Mouse (Mus musculus): ENCODE measurements around the gene Slc7a10. TPM values are rescaled to one million over a fixed set of nuclear protein-coding genes. Genes with fewer than 3 reads are reported as not detected.

Gene Slc7a10
- polyA plus RNA-seq (2016; fragmentation: Nextera tagmentation; extraction: Ambion mirVana): 1.7 and 3.0 TPM in 2 replicates

DNA sequence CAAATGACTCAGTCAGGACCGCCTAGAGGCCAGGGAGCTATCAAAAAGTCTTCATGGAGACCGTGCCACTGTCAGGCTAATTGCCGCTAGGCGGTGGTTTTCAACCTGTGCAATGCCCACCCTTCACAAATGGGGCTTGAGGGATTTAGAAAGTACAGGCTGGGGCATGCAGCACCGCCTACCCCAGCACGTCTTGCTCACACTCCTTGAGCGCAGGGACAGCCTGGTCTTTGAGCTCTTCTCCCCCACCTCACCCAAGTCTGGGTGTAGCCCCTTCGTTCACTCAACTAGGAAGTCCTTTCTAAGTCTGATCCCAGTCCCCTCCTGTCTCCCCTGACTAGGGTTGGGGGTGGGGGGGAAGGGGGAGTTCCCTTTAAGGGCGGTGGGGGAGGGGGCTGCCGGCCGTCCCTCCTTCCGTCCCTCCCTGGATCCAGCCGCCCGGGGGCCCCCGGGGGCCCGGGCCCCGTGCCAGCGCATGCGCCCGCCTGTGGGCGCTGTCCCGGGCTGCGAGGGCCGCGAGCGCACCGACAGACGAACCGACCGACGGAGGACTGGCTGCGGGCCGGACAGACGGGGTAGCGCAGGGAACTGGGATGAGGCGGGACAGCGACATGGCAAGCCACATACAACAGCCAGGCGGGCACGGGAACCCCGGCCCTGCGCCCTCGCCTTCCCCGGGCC lies at the start of gene Slc7a10:
Gene Slc7a10, plus strand, starts transcription at position 497 of the 681 bp plus-strand sequence.
- H3K4me1 ChIP-seq: peaks cover 11% of the 10 kb centered on the region
- H3K4me2 ChIP-seq (replicated peaks): peak within 1 kb of the TSS; percentile 66
- peaks cover 7% of the 10 kb centered on the region; the same call in 1 of the 2 replicates for H3K9me3 ChIP-seq
- H3K4me3 ChIP-seq: peak within 1 kb of the TSS; percentile 38
- no peak; the same call in 1 of the 2 replicates for ATAC-seq (ENCODE audit: insufficient number of reproducible peaks, insufficient read depth, low FRiP score, low TSS enrichment)
- H3K27ac ChIP-seq: no peak within 1 kb of the TSS
- peak within 1 kb of the TSS; percentile 47 for H3K9ac ChIP-seq
- H3K36me3 ChIP-seq: no peaks in the 10 kb centered on the region
- peaks cover 49% of the 10 kb centered on the region for H3K27me3 ChIP-seq
- 2% methylated on average over 39 of the region's 43 CpGs for WGBS

DNA sequence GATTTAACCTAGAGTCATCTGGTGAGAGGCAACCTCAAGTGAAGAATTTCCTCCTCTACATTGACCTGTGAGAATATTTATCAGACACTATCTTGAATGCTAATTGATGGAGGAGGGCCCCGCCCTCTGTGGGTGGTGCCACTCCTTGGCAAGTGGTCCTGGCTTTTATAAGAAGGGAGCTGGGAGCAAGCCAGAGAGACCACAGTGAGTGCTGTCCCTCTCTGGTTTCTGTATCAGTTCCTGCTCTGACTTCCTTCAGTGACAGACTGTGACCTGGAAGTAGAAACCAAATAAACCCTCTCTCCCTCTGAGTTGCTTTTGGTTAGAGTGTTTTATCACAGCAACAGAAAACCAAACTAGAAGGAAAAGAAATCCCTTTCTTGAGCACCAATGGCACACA lies 48.7 kb upstream of the Slc7a10 start:
- Histone ChIP-seq H3K4me3 (no peak overlapping the region), H3K27ac (no peak overlapping the region), H3K36me3 (no peaks in the 10 kb centered on the region), H3K4me1 (peaks cover 15% of the 10 kb centered on the region; the same call in 1 of the 2 replicates), H3K4me2 (replicated peaks) (no peak overlapping the region), H3K9me3 (no peaks in the 10 kb centered on the region), H3K27me3 (no peaks in the 10 kb centered on the region), H3K9ac (no peak overlapping the region)
- no peak for ATAC-seq (ENCODE audit: insufficient number of reproducible peaks, insufficient read depth, low FRiP score, low TSS enrichment)
- 74% methylated on average over 1 of the region's 1 CpGs for WGBS

DNA sequence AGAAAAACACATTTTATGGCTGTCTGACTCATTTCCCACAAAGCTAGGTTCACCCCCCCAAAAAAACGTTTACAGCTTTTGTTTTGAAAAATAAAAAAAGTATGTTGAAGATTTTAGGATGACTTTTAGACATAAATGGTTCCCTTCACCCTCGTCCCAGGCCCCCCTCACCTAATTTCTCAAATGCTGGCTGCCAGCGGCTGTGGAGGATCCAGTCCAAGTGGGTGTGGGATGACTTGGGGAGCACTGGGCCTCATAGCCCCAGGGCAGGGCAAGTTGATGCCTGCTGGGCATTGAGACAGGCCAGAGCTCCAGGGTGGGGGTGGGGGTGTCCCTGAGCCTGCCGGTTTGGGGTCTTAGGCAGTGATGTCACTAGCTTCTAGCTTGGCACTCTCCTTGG lies 47.7 kb upstream of the Slc7a10 start:
- Histone ChIP-seq H3K4me2 (replicated peaks) (no peak overlapping the region), H3K4me3 (no peak overlapping the region), H3K27ac (no peak overlapping the region), H3K4me1 (peaks cover 15% of the 10 kb centered on the region; the same call in 1 of the 2 replicates), H3K27me3 (no peaks in the 10 kb centered on the region), H3K9ac (no peak overlapping the region), H3K9me3 (no peaks in the 10 kb centered on the region), H3K36me3 (no peaks in the 10 kb centered on the region)
- no peak for ATAC-seq (ENCODE audit: insufficient number of reproducible peaks, insufficient read depth, low FRiP score, low TSS enrichment)
- 51% methylated on average over 4 of the region's 4 CpGs for WGBS

DNA sequence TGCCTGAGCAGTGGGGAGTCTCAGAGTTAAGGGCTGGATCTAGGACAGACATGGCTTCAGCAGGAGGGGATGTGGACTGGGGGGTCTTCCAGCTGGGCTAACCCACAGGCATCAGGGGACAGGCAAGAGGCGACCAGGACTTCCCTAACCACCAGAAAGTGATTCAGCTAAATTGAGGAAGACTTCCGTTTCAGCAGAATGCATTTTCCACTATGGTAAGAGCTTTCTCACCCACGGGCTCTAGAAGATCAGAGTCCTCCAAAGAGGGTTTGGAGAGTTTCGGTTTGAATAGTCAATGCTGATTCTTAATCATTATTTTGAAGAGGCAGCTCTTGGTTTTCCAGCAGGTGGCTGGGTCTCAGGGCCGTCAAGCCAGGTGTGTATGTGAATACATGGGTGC lies 46.3 kb upstream of the Slc7a10 start:
- Histone ChIP-seq H3K4me1 (peaks cover 14% of the 10 kb centered on the region; the same call in 1 of the 2 replicates), H3K9me3 (no peaks in the 10 kb centered on the region), H3K27me3 (no peaks in the 10 kb centered on the region), H3K36me3 (no peaks in the 10 kb centered on the region), H3K9ac (no peak overlapping the region), H3K4me3 (no peak overlapping the region), H3K27ac (no peak overlapping the region), H3K4me2 (replicated peaks) (no peak overlapping the region)
- 82% methylated on average over 5 of the region's 5 CpGs for WGBS
- ATAC-seq (ENCODE audit: insufficient number of reproducible peaks, insufficient read depth, low FRiP score, low TSS enrichment): no peak

DNA sequence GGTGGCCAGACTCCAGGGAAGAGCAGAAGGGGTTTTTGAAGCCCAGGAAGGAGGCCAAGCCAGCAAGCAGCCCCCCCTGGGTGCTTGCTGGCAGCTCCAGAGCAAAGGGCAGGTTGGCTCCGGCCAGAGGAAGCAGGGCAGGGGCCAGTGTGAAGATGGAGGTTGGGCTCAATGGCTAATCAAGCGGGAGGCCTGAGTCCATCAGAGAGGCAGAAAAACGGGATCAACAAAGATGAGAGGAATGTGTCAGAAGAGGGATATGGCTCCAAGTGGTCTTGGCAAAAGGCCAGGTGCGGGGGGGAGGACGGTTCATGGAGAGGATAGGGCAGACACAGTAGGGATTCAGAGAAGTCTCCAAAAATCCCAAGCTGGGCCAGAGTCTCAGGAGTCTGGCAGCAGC lies 44.7 kb upstream of the Slc7a10 start:
- Histone ChIP-seq H3K27ac (no peak overlapping the region), H3K27me3 (no peaks in the 10 kb centered on the region), H3K9me3 (no peaks in the 10 kb centered on the region), H3K4me2 (replicated peaks) (no peak overlapping the region), H3K9ac (no peak overlapping the region), H3K4me3 (no peak overlapping the region), H3K36me3 (no peaks in the 10 kb centered on the region), H3K4me1 (0 out of 2 replicates have a peak, but pooled peaks cover 10% of the 10 kb centered on the region)
- 59% methylated on average over 5 of the region's 5 CpGs for WGBS
- no peak for ATAC-seq (ENCODE audit: insufficient number of reproducible peaks, insufficient read depth, low FRiP score, low TSS enrichment)

DNA sequence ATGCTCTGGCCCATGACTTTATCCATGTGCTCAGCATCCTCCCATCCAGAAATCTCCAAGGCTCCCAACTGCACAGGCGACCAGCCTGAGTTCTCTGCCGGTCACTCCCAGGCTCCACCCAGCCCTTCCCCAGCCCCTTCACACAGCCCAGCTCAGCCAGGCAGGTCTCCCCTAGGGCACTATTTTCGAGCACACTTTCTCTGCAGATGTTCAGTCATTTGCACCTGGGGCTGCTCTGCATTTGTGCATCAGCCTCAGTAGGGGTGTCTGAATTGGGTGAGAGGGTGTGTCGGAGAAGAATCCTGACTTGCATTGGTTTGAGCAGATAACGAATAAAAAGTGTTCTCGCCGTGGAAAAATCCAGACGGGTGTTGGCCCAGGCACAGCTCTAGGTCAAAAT lies 43.7 kb upstream of the Slc7a10 start:
- no peak for ATAC-seq (ENCODE audit: insufficient number of reproducible peaks, insufficient read depth, low FRiP score, low TSS enrichment)
- no peak overlapping the region for H3K4me3 ChIP-seq
- no peaks in the 10 kb centered on the region for H3K9me3 ChIP-seq
- no peaks in the 10 kb centered on the region for H3K36me3 ChIP-seq
- H3K4me2 ChIP-seq (replicated peaks): no peak overlapping the region
- no peak overlapping the region for H3K27ac ChIP-seq
- 0 out of 2 replicates have a peak, but pooled peaks cover 10% of the 10 kb centered on the region for H3K4me1 ChIP-seq
- no peak overlapping the region for H3K9ac ChIP-seq
- no peaks in the 10 kb centered on the region for H3K27me3 ChIP-seq
- 66% methylated on average over 8 of the region's 8 CpGs for WGBS

DNA sequence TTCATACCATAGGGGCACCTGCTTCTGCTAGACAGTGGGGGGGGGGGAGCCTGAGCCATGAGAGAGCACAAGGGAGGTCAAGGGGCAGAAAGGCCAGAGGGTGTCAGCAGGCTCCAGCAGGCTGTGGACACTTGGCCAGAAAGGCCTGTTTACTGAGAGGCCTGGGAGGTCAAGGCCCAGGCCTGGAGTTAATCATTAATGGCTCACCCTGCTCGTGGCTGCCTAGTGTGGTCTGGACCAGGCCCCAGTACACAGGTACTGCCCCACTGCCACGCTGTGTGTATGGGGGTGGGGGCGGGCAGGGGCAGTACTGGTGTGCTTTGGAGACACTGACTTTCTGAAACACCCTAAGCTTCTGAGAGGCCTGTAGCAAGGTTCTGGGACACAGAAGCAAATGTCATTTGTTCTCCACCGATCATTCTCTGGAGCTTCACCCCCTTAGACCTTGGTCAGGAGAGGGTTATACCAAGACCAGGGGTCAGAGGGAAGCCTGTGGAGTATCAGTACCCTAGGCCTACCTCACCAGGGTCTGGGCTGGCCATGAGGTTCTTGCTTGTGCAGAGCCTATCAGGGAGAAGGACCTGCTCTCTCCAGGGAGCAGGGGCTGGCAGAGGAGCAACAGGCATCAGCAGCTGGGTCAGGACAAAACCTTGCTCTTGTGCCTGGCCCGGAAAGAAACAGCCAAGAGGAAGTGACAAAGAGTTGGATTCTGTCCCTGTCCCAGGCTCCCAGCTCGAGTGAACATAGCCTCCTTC lies 42.1 kb upstream of the Slc7a10 start:
- Histone ChIP-seq H3K4me1 (0 out of 2 replicates have a peak, but pooled peaks cover 10% of the 10 kb centered on the region), H3K36me3 (no peaks in the 10 kb centered on the region), H3K9me3 (no peaks in the 10 kb centered on the region), H3K4me2 (replicated peaks) (no peak overlapping the region), H3K4me3 (no peak overlapping the region), H3K27ac (no peak overlapping the region), H3K27me3 (no peaks in the 10 kb centered on the region), H3K9ac (no peak overlapping the region)
- WGBS: 49% methylated on average over 6 of the region's 6 CpGs
- ATAC-seq (ENCODE audit: insufficient number of reproducible peaks, insufficient read depth, low FRiP score, low TSS enrichment): no peak

DNA sequence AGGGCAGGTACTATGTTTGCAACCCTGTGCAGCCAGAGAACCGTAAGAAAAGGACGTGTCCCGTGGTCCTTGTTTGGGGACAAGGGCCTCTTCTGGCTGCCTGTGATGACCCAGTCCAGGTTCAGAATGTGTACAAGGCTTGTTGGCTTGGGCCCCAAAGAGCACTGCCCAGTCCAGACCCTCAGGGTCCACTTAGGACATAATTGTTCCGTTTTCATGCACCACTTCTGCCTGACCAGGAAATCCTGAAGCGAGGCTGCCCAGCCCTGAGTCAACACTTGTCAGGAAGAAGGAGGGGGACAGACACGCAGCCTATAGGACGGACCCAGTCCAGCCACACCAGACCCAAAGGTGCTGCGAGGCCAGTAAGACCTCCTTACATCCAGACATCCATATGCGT lies 41.1 kb upstream of the Slc7a10 start:
- H3K9ac ChIP-seq: no peak overlapping the region
- H3K9me3 ChIP-seq: no peaks in the 10 kb centered on the region
- H3K4me3 ChIP-seq: no peak overlapping the region
- no peaks in the 10 kb centered on the region for H3K27me3 ChIP-seq
- 0 out of 2 replicates have a peak, but pooled peaks cover 10% of the 10 kb centered on the region for H3K4me1 ChIP-seq
- no peaks in the 10 kb centered on the region for H3K36me3 ChIP-seq
- no peak for ATAC-seq (ENCODE audit: insufficient number of reproducible peaks, insufficient read depth, low FRiP score, low TSS enrichment)
- WGBS: 76% methylated on average over 9 of the region's 9 CpGs
- H3K27ac ChIP-seq: no peak overlapping the region
- no peak overlapping the region for H3K4me2 ChIP-seq (replicated peaks)

DNA sequence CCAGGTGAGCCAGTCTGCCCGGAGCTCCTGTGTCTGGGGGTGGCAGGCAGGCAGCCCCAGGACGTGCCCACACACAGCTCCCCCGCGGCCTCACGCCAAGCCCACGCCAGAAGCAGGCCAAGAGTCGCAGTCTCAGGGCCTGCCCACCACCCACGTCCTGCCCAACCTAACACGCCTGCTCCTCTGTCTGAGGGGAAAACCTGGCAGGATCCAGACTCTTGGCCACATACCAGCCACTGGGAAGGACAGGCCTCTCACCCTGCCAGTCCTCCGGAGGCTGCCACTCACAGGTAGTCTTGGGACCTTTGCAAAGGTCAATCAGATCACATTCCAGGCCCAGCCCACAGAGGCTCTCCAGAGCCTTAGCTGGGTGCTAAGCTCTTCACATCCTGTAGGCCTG lies 39.9 kb upstream of the Slc7a10 start:
- Histone ChIP-seq H3K4me1 (0 out of 2 replicates have a peak, but pooled peaks cover 5% of the 10 kb centered on the region), H3K4me2 (replicated peaks) (no peak overlapping the region), H3K9me3 (no peaks in the 10 kb centered on the region), H3K36me3 (no peaks in the 10 kb centered on the region), H3K9ac (no peak overlapping the region), H3K27me3 (no peaks in the 10 kb centered on the region), H3K27ac (no peak overlapping the region), H3K4me3 (no peak overlapping the region)
- WGBS: 76% methylated on average over 10 of the region's 10 CpGs
- no peak for ATAC-seq (ENCODE audit: insufficient number of reproducible peaks, insufficient read depth, low FRiP score, low TSS enrichment)

DNA sequence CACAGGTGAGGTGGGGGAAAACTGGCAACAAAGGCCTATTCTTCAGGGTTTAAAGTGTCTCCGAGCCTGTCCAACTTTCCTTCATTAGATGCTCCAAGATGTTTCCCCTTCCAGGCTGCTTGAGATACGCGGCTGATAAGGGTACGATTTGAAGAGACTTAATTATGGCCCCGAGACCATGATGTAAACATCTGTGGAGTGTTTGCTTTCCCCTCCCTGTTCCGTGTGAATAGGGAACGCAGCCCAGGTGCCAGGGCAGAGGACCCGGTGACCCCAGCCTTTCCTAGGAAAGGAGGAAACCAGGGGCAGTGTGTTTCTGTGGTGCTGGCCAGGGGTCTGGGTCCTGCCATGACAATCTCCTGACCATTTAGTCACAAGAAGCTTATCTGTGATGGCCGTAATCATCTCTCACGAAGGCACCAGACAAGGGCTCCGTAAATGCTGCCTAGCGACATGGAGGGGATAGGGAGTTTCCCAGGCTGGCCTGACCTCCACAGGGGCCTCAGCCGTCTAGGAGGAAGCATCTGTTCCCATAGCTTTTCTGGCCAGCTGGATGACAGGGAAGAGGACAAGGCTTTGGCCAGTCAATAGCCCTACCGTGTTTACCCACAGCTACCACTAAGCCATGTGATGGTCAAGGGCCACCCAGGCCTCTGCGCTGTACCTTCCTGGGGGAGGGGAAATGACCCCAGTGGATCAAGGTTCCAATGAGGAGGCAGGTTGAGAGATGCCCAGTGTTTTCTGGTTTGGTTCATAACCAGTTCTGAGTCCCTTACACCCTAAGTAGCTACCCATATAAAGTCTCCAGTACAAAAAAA lies 36.4 kb upstream of the Slc7a10 start:
- Histone ChIP-seq H3K9ac (no peak overlapping the region), H3K27ac (no peak overlapping the region), H3K27me3 (no peaks in the 10 kb centered on the region), H3K4me3 (no peak overlapping the region), H3K9me3 (no peaks in the 10 kb centered on the region), H3K36me3 (no peaks in the 10 kb centered on the region), H3K4me2 (replicated peaks) (no peak overlapping the region), H3K4me1 (no peaks in the 10 kb centered on the region)
- ATAC-seq (ENCODE audit: insufficient number of reproducible peaks, insufficient read depth, low FRiP score, low TSS enrichment): no peak
- WGBS: 47% methylated on average over 15 of the region's 15 CpGs

DNA sequence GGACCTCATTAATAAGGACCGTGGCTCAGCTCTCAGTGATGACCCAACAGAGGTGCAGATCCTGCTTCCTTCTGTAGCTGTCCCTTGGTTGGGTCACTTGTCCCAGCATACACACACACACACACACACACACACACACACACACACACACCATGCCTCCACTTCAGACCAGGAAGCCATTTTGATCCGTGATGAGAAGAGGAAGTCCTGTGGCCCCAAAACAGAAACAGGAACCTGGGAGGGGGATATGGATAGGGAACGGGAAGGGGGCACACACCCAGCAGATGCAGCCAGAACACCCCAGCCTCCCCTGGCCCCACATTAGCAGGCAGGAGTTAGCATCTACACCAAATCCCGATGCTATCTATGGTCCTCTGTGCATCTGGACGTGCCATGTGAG lies 35.3 kb upstream of the Slc7a10 start:
- no peak for ATAC-seq (ENCODE audit: insufficient number of reproducible peaks, insufficient read depth, low FRiP score, low TSS enrichment)
- no peaks in the 10 kb centered on the region for H3K27me3 ChIP-seq
- 73% methylated on average over 5 of the region's 5 CpGs for WGBS
- H3K4me3 ChIP-seq: no peak overlapping the region
- no peak overlapping the region for H3K27ac ChIP-seq
- no peaks in the 10 kb centered on the region for H3K4me1 ChIP-seq
- no peaks in the 10 kb centered on the region for H3K36me3 ChIP-seq
- no peak overlapping the region for H3K9ac ChIP-seq
- H3K9me3 ChIP-seq: no peaks in the 10 kb centered on the region
- no peak overlapping the region for H3K4me2 ChIP-seq (replicated peaks)

Data from embryonic facial prominence, embryonic 12.5 days (tissue).